Mouse (Mus musculus): Measurements from ENCODE around the gene Zfp11.

Zfp11 gene

DNA sequence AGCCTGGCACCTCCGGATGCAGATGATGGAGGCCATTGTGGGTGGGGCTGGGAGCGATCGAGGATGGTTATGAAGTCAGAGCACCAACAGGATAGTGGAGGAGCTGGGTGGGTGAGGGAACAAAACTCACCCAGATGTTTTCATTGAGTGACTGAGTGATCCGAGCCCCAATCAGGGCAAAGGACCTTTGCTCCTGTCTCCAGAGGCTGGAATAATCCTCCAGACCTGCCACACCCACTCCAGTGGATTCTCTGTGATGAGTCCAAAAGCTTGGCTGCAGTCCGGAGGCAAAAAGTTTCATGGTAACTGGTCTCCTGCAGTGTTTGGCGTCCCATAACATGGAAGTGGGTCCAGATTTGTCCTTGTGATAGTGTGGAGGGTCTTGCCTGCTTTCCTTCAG, 43.8 kb downstream of the Zfp11 start:
- TF ChIP-seq GATA4 (IDR thresholded peaks at IDR 0.05; ENCODE audit: insufficient replicate concordance, low read length): no peak

- TF ChIP-seq GATA4 (IDR thresholded peaks at IDR 0.05; ENCODE audit: insufficient replicate concordance, low read length): no peak
These were observed 48.5 kb downstream of the Zfp11 start for GRCm38 (mm10) chr5:129621361-129621760.

DNA sequence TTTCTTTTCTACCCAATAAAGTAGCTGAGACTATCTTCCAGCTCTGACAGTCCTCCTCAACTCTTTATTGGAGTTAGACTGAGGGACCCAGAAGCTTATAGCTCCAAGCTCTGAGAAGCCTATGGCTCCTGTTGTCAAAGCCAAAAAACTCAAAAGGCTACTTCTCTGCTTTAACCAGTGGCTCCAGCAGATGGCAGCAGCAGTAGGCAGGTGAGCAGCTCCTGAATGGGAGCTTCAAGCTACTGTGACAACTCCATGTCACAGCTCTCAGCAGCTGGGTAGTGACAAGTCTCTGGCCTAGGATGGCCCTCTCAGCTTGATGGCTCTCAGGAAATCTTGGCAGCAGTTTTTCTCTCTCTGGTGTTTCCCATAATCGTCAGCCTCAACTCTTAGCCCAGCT, 58.8 kb downstream of the Zfp11 start:
- no peak for TF ChIP-seq GATA4 (IDR thresholded peaks at IDR 0.05; ENCODE audit: insufficient replicate concordance, low read length)

- TF ChIP-seq GATA4 (IDR thresholded peaks at IDR 0.05; ENCODE audit: insufficient replicate concordance, low read length): no peak
These were observed 62.4 kb downstream of the Zfp11 start for GRCm38 (mm10) chr5:129607476-129607875.

Data from liver, adult (tissue).